Mouse (Mus musculus) adrenal gland, adult 2 months (tissue): ENCODE measurements around the gene Lysmd1. TPM values are rescaled to one million over a fixed set of nuclear protein-coding genes. Genes with fewer than 3 reads are reported as not detected.
A peak's percentile ranks its signal among the peaks of the same experiment; 100 is the strongest.

ENCODE experiments used
- DNase-seq: peaks from one replicate; pipeline ENCODE4 v3.0.0; 2021
- microRNA-seq, 2 experiments: library from miRNA; unstranded; fragments of <30 nt; microRNA quantifications; one replicate each; pipeline ENCODE4 v1.2.0; 2021
- polyA plus RNA-seq: library from polyadenylated mRNA; depleted of rRNA; stranded (reverse); fragments of >200 nt; gene quantifications from 2 replicates; pipeline ENCODE4 v1.2.3, GENCODE M21; 2012; rRNA removed
- total RNA-seq, 2 experiments: library from RNA; stranded (reverse); gene quantifications; 2 replicates each; pipeline ENCODE4 v1.2.3; 2021

Gene Lysmd1
- total and polyA plus RNA-seq, 3 experiments: 3.7 to 9.0 (median 7.1) TPM

DNA sequence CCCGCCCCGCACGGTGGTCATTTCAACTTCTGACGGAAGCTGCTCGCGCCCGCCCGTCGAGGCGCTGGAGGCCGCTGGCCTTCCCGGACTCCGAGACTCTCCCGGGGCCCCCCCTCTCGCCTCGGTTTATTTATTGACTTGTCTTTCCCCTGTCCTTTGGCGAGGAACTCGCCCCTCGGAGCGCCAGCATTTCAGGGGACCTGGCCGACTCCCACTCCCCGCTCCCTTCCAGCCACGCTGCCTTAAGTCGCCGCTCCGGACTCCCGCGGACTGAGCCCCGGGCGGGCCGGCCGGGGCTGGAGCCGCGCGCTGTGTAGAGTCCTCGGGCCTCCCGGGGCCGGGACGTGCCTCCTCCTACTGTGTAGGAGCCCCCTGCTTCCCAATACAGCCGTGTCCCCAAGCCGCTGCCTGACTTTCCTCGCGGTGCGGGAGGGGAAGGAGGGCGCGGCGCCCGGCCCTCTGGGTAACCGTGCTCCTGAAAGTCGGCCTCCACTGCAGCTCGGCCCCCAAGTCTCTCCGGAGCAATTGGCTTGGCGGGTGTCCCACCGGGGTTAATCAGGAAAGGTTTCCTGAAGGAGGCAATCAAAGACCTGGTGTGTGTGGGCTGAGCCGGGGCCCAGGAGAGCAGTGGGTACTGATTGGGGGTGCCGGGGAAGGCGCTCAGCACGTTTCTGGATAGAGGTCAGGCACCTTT is 39.5 kb downstream of the Lysmd1 start:
- DNase-seq: peak; percentile 43

GRCm38 (mm10) chr3:95174011-95174592 is 40.2 kb downstream of the Lysmd1 start:
- peak; percentile 88 for DNase-seq

DNA sequence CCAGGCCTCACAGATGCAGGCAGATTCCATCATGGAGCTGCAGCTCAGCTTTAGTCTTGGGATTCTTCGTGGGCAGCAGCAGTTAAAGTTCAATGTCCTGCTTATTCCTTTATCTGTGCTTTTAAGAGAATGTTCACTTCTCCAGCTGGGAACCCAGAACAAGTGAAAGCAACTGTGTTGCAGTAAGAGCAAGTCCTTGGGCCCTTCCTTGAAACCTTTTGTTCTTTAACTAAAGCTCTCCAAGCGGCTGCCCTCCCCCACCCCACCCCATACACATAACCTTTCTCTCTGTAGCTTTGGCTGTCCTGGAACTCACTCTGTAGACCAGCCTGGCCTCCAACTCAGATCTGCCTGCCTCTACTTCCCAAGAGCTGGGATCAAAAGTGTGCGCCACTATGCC is 42.6 kb downstream of the Lysmd1 start:
- DNase-seq: no peak

- no peak for DNase-seq
Observed at GRCm38 (mm10) chr3:95177583-95177982, 43.7 kb downstream of the Lysmd1 start.

- no peak for DNase-seq
Observed at GRCm38 (mm10) chr3:95178948-95179347, 45.1 kb downstream of the Lysmd1 start.

GRCm38 (mm10) chr3:95179890-95180289 is 46.0 kb downstream of the Lysmd1 start:
- DNase-seq: no peak

GRCm38 (mm10) chr3:95181841-95182240 is 48.0 kb downstream of the Lysmd1 start:
- peak; percentile 62 for DNase-seq

- DNase-seq: no peak
Observed at GRCm38 (mm10) chr3:95184796-95185577, 51.1 kb downstream of the Lysmd1 start.

DNA sequence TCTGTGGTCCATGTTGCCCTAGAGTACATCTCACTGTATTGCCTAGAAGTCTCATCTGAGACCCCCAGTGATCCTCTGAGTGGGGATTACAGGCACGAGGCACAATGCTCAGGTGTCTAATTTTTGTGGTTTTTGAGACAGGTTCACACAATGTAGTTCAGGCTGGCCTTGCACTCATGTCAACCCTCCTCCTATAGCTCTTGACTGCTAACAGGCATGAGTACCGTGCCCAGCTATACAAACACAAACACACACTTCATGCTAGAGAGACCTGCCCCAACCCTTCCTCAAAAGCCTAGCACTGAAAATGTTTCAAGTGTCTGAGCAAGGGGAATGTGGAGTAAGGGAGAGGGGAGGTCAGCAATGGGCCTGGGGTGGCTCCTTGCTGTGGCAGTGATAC is 52.2 kb downstream of the Lysmd1 start:
- no peak for DNase-seq

- peak; percentile 24 for DNase-seq
Observed at GRCm38 (mm10) chr3:95186888-95187287, 53.0 kb downstream of the Lysmd1 start.

Small RNAs within 50 kb of the gene (microRNA-seq; reads per million reads assigned to microRNA genes)
- gene Mir8099-1: 0 reads per million in 2 experiments

Other genes with a start within 250 kb of the Lysmd1 start
- gene Psmb4, start 247.1 kb upstream of the Lysmd1 start, total RNA-seq: 100 to 1,000 TPM; 203 to 297 TPM
- 236 and 248 TPM in 2 replicates for gene Psmb4, start 247.1 kb upstream of the Lysmd1 start, polyA plus RNA-seq
- gene Selenbp1, start 201.0 kb upstream of the Lysmd1 start, total RNA-seq: 10 to 100 TPM; 47.5 to 52.7 TPM
- 102 and 126 TPM in 2 replicates for gene Selenbp1, start 201.0 kb upstream of the Lysmd1 start, polyA plus RNA-seq
- 10 to 100 TPM; 17.2 to 30.1 TPM for gene Rfx5, start 180.0 kb upstream of the Lysmd1 start, total RNA-seq
- 10.8 and 13.5 TPM in 2 replicates for gene Rfx5, start 180.0 kb upstream of the Lysmd1 start, polyA plus RNA-seq
- 10 to 100 TPM; 57.0 to 68.7 TPM for gene Pi4kb, start 159.4 kb upstream of the Lysmd1 start, total RNA-seq
- gene Pi4kb, start 159.4 kb upstream of the Lysmd1 start, polyA plus RNA-seq: 29.3 and 29.9 TPM in 2 replicates
- 10 to 100 TPM; 26.3 to 29.5 TPM for gene Zfp687, start 118.6 kb upstream of the Lysmd1 start, total RNA-seq
- gene Zfp687, start 118.6 kb upstream of the Lysmd1 start, polyA plus RNA-seq: 27.9 and 32.0 TPM in 2 replicates
- gene Psmd4, start 91.5 kb upstream of the Lysmd1 start, total RNA-seq: 100 to 1,000 TPM; 312 to 335 TPM
- gene Psmd4, start 91.5 kb upstream of the Lysmd1 start, polyA plus RNA-seq: 105 and 114 TPM in 2 replicates
- 10 to 100 TPM; 40.8 to 49.9 TPM for gene Pip5k1a, start 27.2 kb upstream of the Lysmd1 start, total RNA-seq
- gene Pip5k1a, start 27.2 kb upstream of the Lysmd1 start, polyA plus RNA-seq: 16.4 and 18.7 TPM in 2 replicates
- gene Vps72, start 23.1 kb upstream of the Lysmd1 start, total RNA-seq: 10 to 100 TPM; 52.4 to 64.0 TPM
- gene Vps72, start 23.1 kb upstream of the Lysmd1 start, polyA plus RNA-seq: 82.4 and 83.0 TPM in 2 replicates
- gene Tmod4, start 9.6 kb upstream of the Lysmd1 start, total RNA-seq: under 1 TPM; 0.48 to 0.52 TPM
- 0.17 and 0.30 TPM in 2 replicates for gene Tmod4, start 9.6 kb upstream of the Lysmd1 start, polyA plus RNA-seq
- gene Scnm1, start 77 bp upstream of the Lysmd1 start, total RNA-seq: 10 to 100 TPM; 33.4 to 37.0 TPM
- 17.6 and 18.6 TPM in 2 replicates for gene Scnm1, start 77 bp upstream of the Lysmd1 start, polyA plus RNA-seq
- gene Tnfaip8l2, start 8.3 kb downstream of the Lysmd1 start, total RNA-seq: 1 to 10 TPM; 2.0 to 2.2 TPM
- gene Tnfaip8l2, start 8.3 kb downstream of the Lysmd1 start, polyA plus RNA-seq: 3.7 and 4.9 TPM in 2 replicates
- gene Sema6c, start 26.4 kb downstream of the Lysmd1 start, total RNA-seq: 1 to 10 TPM; 2.6 to 3.8 TPM
- 8.6 and 12.4 TPM in 2 replicates for gene Sema6c, start 26.4 kb downstream of the Lysmd1 start, polyA plus RNA-seq
- gene Gabpb2, start 83.8 kb downstream of the Lysmd1 start, total RNA-seq: 10 to 100 TPM; 19.0 to 21.1 TPM
- gene Gabpb2, start 83.8 kb downstream of the Lysmd1 start, polyA plus RNA-seq: 4.0 and 4.5 TPM in 2 replicates
- gene Cdc42se1, start 94.6 kb downstream of the Lysmd1 start, total RNA-seq: 100 to 1,000 TPM in 1 of 2 experiments, 10 to 100 TPM in 1; 89.7 to 102 TPM
- gene Cdc42se1, start 94.6 kb downstream of the Lysmd1 start, polyA plus RNA-seq: 46.1 and 53.0 TPM in 2 replicates
- 1 to 10 TPM; 8.0 to 8.7 TPM for gene Mllt11, start 98.1 kb downstream of the Lysmd1 start, total RNA-seq
- 7.2 and 9.2 TPM in 2 replicates for gene Mllt11, start 98.1 kb downstream of the Lysmd1 start, polyA plus RNA-seq
- gene Gm128, start 107.5 kb downstream of the Lysmd1 start, total RNA-seq: under 1 TPM in 1 of 2 experiments, not detected in 1; 0.21 TPM
- gene Gm128, start 107.5 kb downstream of the Lysmd1 start, polyA plus RNA-seq: 0.20 and 0.22 TPM in 2 replicates
- gene Bnipl, start 117.1 kb downstream of the Lysmd1 start, total RNA-seq: not detected
- not detected in 2 replicates for gene Bnipl, start 117.1 kb downstream of the Lysmd1 start, polyA plus RNA-seq
- gene Mindy1, start 147.3 kb downstream of the Lysmd1 start, total RNA-seq: 100 to 1,000 TPM; 131 to 139 TPM
- 209 and 296 TPM in 2 replicates for gene Mindy1, start 147.3 kb downstream of the Lysmd1 start, polyA plus RNA-seq
- gene Prune1, start 148.0 kb downstream of the Lysmd1 start, total RNA-seq: 10 to 100 TPM; 26.3 to 31.1 TPM
- gene Prune1, start 148.0 kb downstream of the Lysmd1 start, polyA plus RNA-seq: 14.1 and 15.4 TPM in 2 replicates
- 1 to 10 TPM; 1.2 to 2.5 TPM for gene Anxa9, start 173.1 kb downstream of the Lysmd1 start, total RNA-seq
- 0.88 and 1.3 TPM in 2 replicates for gene Anxa9, start 173.1 kb downstream of the Lysmd1 start, polyA plus RNA-seq
- gene Cers2, start 180.7 kb downstream of the Lysmd1 start, total RNA-seq: 100 to 1,000 TPM; 224 to 263 TPM
- gene Cers2, start 180.7 kb downstream of the Lysmd1 start, polyA plus RNA-seq: 78.7 and 99.1 TPM in 2 replicates
- 10 to 100 TPM; 20.7 to 21.7 TPM for gene Setdb1, start 223.1 kb downstream of the Lysmd1 start, total RNA-seq
- gene Setdb1, start 223.1 kb downstream of the Lysmd1 start, polyA plus RNA-seq: 6.9 and 7.6 TPM in 2 replicates